Mouse (Mus musculus): ENCODE measurements around the gene Tekt1. TPM values are rescaled to one million over a fixed set of nuclear protein-coding genes. Genes with fewer than 3 reads are reported as not detected.

Tekt1 gene
- 0.08 TPM in 1 of 2 replicates, not detected in the other for polyA plus RNA-seq (2015; fragmentation: Nextera tagmentation; extraction: Ambion mirVana)

DNA sequence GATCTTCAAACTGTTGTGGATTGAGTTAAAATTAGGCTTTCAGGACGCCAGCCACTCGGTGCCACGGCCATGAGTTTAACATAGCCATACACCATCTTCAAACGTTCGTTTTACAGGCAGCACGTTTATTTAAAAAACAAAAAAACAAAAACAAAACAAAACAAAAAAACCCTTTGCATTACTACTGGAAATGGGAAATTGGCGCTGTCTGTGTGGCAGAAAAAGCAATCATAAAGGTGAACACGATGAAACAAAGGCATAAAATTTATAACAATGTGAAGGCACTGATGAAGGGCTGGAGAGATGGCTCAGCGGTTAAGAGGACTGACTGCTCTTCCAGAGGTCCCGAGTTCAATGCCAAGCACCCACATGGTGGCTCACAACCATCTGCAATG is at the start of gene Tekt1:
TSS of gene Tekt1 (minus strand) at position 96 of the 395 bp plus-strand sequence.
- Histone ChIP-seq H3K36me3 (ENCODE audit: control insufficient read depth, insufficient read depth) (no peaks in the 10 kb centered on the region), H3K9ac (ENCODE audit: low read depth, low read length) (peak within 1 kb of the TSS; percentile 0; the same call in 1 of the 2 replicates), H3K27ac (ENCODE audit: low read depth, low read length) (no peak within 1 kb of the TSS), H3K4me2 (replicated peaks; ENCODE audit: low read depth) (peak within 1 kb of the TSS; percentile 67), H3K4me1 (replicated peaks; ENCODE audit: control insufficient read depth, insufficient read depth, low read length) (peaks cover 4% of the 10 kb centered on the region; the same call in 1 of the 2 replicates), H3K27me3 (replicated peaks; ENCODE audit: control insufficient read depth, insufficient read depth, low read length) (no peaks in the 10 kb centered on the region), H3K4me3 (ENCODE audit: low read depth, low read length) (peak within 1 kb of the TSS; percentile 29), H3K9me3 (ENCODE audit: control insufficient read depth) (no peaks in the 10 kb centered on the region)
- 34% methylated on average over 10 of the region's 10 CpGs for WGBS
- no peak for ATAC-seq
- no peak for TF ChIP-seq CTCF (IDR thresholded peaks at IDR 0.05; ENCODE audit: low read depth)

DNA sequence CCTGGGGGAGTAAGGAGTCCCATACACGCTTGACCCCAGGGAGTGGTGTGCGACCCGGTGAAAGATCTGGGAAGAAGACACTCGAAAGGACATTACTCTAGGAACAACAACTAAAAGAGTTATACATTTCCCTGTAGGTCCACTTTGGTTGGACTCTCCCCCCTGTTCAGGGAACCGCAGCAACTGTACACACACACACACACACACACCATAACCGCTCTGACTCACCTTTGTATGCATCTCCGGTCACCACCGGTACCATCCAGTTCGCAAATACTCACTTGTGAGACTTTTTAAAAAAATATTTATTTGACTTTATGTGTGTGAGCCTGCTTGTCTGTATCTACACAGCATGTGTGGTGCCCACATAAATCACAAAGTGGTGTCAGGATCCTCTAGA is 49.7 kb upstream of the Tekt1 start:
- Histone ChIP-seq H3K27me3 (replicated peaks; ENCODE audit: control insufficient read depth, insufficient read depth, low read length) (no peaks in the 10 kb centered on the region), H3K4me2 (replicated peaks; ENCODE audit: low read depth) (peak overlapping the region; percentile 97), H3K9me3 (ENCODE audit: control insufficient read depth) (no peaks in the 10 kb centered on the region), H3K4me3 (ENCODE audit: low read depth, low read length) (peak overlapping the region; percentile 58), H3K9ac (ENCODE audit: low read depth, low read length) (peak overlapping the region; percentile 43), H3K36me3 (ENCODE audit: control insufficient read depth, insufficient read depth) (no peaks in the 10 kb centered on the region), H3K4me1 (replicated peaks; ENCODE audit: control insufficient read depth, insufficient read depth, low read length) (0 out of 2 replicates have a peak, but pooled peaks cover 8% of the 10 kb centered on the region), H3K27ac (ENCODE audit: low read depth, low read length) (no peak overlapping the region)
- 0 out of 2 replicates have a peak, but pooled peaks have one; percentile 29 for ATAC-seq
- TF ChIP-seq CTCF (IDR thresholded peaks at IDR 0.05; ENCODE audit: low read depth) = no peak
- 21% methylated on average over 9 of the region's 9 CpGs for WGBS

DNA sequence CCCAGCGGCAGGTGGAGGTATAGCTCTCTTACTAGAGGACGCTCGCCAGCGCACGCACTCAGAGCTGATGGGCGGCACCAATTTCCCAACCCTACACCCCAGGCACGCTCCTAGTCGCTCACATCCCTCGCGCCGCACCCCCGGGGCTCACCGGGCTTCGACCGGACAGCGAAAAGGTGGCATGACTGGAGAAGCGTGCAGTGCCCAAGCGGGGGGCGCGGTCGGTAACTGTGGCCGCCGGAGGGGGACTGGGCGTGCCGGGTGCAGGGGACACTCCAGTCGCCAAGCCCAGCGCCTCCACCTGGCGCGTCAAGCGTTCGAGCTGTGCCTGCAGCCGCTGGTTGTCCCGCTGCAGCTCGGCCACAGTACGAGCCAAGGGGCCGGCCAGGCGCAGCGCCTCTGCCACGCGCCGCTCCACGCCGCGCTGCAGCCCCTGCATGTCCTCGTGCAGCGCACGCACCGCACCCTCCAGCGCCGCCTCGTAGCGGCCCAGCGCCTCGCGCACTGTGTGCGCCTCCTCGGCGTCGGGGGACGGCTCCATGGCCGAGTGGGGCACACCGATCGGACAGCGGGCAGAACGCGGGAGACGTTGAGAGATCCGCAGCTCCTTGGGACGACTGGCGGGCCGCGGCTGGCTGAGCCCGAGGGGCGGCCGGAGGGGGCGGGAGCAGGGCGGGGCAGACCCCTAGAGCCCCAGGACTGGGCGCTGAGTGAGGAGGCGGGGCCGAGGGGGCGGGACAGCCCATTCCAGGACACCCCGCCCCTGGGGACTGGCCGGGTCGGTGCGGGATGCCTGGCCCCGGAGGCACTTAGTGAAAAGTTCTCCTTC is 49.1 kb upstream of the Tekt1 start, which contains the start of gene Smtnl2:
TSS of gene Smtnl2 (minus strand) at position 621 of the 829 bp plus-strand sequence.
- under 1% methylated on average over 78 of the region's 86 CpGs for WGBS
- peak within 1 kb of the TSS; percentile 97 for H3K4me2 ChIP-seq (replicated peaks; ENCODE audit: low read depth)
- peak; percentile 60 for TF ChIP-seq CTCF (IDR thresholded peaks at IDR 0.05; ENCODE audit: low read depth)
- H3K36me3 ChIP-seq (ENCODE audit: control insufficient read depth, insufficient read depth) = no peaks in the 10 kb centered on the region
- H3K9me3 ChIP-seq (ENCODE audit: control insufficient read depth) = no peaks in the 10 kb centered on the region
- H3K27me3 ChIP-seq (replicated peaks; ENCODE audit: control insufficient read depth, insufficient read depth, low read length) = no peaks in the 10 kb centered on the region
- peak; percentile 78 for ATAC-seq
- peak within 1 kb of the TSS; percentile 58 for H3K4me3 ChIP-seq (ENCODE audit: low read depth, low read length)
- H3K27ac ChIP-seq (ENCODE audit: low read depth, low read length) = peak within 1 kb of the TSS; percentile 50; the same call in 1 of the 2 replicates
- peak within 1 kb of the TSS; percentile 43 for H3K9ac ChIP-seq (ENCODE audit: low read depth, low read length)
- H3K4me1 ChIP-seq (replicated peaks; ENCODE audit: control insufficient read depth, insufficient read depth, low read length) = 0 out of 2 replicates have a peak, but pooled peaks cover 8% of the 10 kb centered on the region

DNA sequence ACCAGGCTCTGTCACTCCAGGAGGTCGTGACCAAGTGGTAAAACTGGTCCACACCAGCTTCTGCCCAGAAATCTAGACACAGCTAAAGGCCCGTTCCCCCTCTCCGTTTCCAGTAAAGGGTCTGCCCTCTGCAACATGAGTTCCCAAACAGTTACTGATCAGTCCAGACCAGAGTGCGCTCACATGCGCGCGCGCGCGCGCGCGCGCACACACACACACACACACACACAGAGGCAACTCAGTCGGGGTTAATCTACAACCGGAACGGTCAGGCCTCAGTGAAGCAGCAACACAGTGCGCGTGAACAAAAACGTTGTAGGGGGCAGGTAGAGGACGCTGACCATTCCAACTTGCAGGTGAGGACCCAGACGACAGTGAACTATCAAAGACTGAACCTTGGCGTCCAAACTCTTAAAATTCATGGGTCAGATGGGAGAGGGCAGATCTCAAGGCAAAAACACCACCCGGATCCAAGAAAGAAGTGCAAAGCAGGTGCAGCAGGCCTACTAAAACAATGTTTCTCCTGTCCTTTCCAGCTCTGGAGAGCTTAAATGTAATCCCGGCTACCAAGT is 48.4 kb upstream of the Tekt1 start:
- H3K9me3 ChIP-seq (ENCODE audit: control insufficient read depth) = no peaks in the 10 kb centered on the region
- H3K4me1 ChIP-seq (replicated peaks; ENCODE audit: control insufficient read depth, insufficient read depth, low read length) = 0 out of 2 replicates have a peak, but pooled peaks cover 8% of the 10 kb centered on the region
- peak overlapping the region; percentile 31; the same call in 1 of the 2 replicates for H3K9ac ChIP-seq (ENCODE audit: low read depth, low read length)
- H3K27ac ChIP-seq (ENCODE audit: low read depth, low read length) = peak overlapping the region; percentile 50; the same call in 1 of the 2 replicates
- H3K4me2 ChIP-seq (replicated peaks; ENCODE audit: low read depth) = peak overlapping the region; percentile 97
- no peak for TF ChIP-seq CTCF (IDR thresholded peaks at IDR 0.05; ENCODE audit: low read depth)
- no peaks in the 10 kb centered on the region for H3K27me3 ChIP-seq (replicated peaks; ENCODE audit: control insufficient read depth, insufficient read depth, low read length)
- peak overlapping the region; percentile 58 for H3K4me3 ChIP-seq (ENCODE audit: low read depth, low read length)
- H3K36me3 ChIP-seq (ENCODE audit: control insufficient read depth, insufficient read depth) = no peaks in the 10 kb centered on the region
- WGBS = 2% methylated on average over 25 of the region's 25 CpGs
- peak; percentile 64 for ATAC-seq

DNA sequence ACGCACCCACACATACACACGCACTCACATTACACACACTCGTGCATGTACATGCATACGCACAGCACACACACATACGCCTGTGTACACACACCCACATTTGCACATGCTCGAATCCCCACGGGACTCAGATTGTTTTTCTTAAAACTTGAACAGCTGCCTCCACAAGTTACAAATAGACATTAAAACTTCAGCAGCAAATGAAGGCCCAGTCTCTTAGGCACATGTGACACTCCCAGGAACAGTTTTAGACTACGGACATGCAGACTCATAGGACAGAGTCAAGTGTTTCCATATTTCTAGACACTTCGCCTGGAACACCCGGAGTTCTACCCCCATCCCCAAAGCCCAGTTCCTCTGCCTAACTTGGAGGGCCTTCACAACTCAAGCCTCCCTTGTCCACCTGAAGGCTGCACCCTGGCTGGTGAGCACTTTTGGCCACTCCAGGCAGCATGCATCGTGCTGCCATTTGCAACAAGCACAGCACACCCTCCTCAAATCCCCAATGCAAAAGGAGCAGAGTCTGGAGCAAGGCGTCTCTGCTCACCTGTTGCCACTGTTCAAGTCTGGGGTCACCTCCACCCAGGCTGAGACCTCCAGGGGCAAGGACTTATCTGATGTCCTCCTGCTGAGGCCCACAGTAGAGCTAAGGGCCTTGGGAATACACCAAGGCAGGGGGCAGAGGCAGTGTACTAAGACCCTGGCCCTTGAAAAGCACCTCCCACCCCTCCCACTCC is 47.6 kb upstream of the Tekt1 start:
- no peak for ATAC-seq

More for the DNA sequence above, 47.6 kb upstream of the Tekt1 start:
- Histone ChIP-seq H3K27me3 (replicated peaks; ENCODE audit: control insufficient read depth, insufficient read depth, low read length) (no peaks in the 10 kb centered on the region), H3K9ac (ENCODE audit: low read depth, low read length) (no peak overlapping the region), H3K27ac (ENCODE audit: low read depth, low read length) (no peak overlapping the region), H3K4me1 (replicated peaks; ENCODE audit: control insufficient read depth, insufficient read depth, low read length) (0 out of 2 replicates have a peak, but pooled peaks cover 8% of the 10 kb centered on the region), H3K9me3 (ENCODE audit: control insufficient read depth) (no peaks in the 10 kb centered on the region), H3K4me3 (ENCODE audit: low read depth, low read length) (peak overlapping the region; percentile 58; the same call in 1 of the 2 replicates), H3K36me3 (ENCODE audit: control insufficient read depth, insufficient read depth) (no peaks in the 10 kb centered on the region), H3K4me2 (replicated peaks; ENCODE audit: low read depth) (peak overlapping the region; percentile 97)
- no peak for TF ChIP-seq CTCF (IDR thresholded peaks at IDR 0.05; ENCODE audit: low read depth)
- WGBS = 62% methylated on average over 12 of the region's 12 CpGs

Data from intestine, postnatal 0 days (tissue).